Comparison of ENCODE assay signal across 8 mouse cellular contexts in genomic region chr17:34411117-34411516, GRCm38 (mm10). TPM values are rescaled to one million over a fixed set of nuclear protein-coding genes. Genes with fewer than 3 reads are reported as not detected.
DNase-seq lines count a peak whose midpoint lies in the region; ATAC-seq and TF ChIP-seq lines count a peak whose summit lies in the region.
"Had no signal": no experiment of that assay in that cellular context is flagged by ENCODE, and none has a peak within 500 bp of the region (broad histone marks: within the 10 kb centered on the region; RNA-seq: fewer than 3 reads in every experiment).

No protein-coding gene starts in this region.

- peak; percentile 71 to 86 (median 83) for TF ChIP-seq CTCF in MEL (IDR thresholded peaks at IDR 0.05 in 2 of 3, conservative IDR thresholded peaks at IDR 0.05 in 1 of 3; ENCODE audit: control insufficient read depth in 1 of 3, insufficient read depth in 1 of 3, low read depth in 2 of 3, low read length in 3 of 3, poor library complexity in 1 of 3, severe bottlenecking in 1 of 3)

- ATAC-seq in embryonic facial prominence, embryonic 14.5 days (ENCODE audit: low read depth) = no peak
- peak; percentile 89 to 91 for ATAC-seq in hematopoietic stem cell, adult 5-6 weeks (replicated peaks in 1 of 2; ENCODE audit: insufficient read depth in 1 of 2, low FRiP score in 2 of 2, low TSS enrichment in 1 of 2, low read depth in 1 of 2, poor library complexity in 2 of 2, severe bottlenecking in 2 of 2)

- no peak overlapping the region for H3K4me3 ChIP-seq in MEL (ENCODE audit: control insufficient read depth in 1 of 2, insufficient read depth in 1 of 2, low read depth in 2 of 2, low read length in 2 of 2)
- H3K4me3 ChIP-seq in embryonic facial prominence, embryonic 14.5 days (ENCODE audit: low read depth, low read length) = no peak overlapping the region
- H3K4me3 ChIP-seq: limb, embryonic 12.5 days had no signal

- no peaks in the 10 kb centered on the region for H3K36me3 ChIP-seq in MEL (ENCODE audit: control insufficient read depth in 1 of 2, insufficient read depth in 2 of 2, low read length in 2 of 2)
- no peaks in the 10 kb centered on the region for H3K36me3 ChIP-seq in embryonic facial prominence, embryonic 14.5 days (ENCODE audit: control insufficient read depth, insufficient read depth, low read length)
- H3K36me3 ChIP-seq: limb, embryonic 12.5 days had no signal

- peak; percentile 78 for TF ChIP-seq RAD21 in MEL (IDR thresholded peaks at IDR 0.05; ENCODE audit: low read depth, low read length)

- H3K9me3 ChIP-seq in MEL (replicated peaks; ENCODE audit: insufficient read depth, low read length) = no peaks in the 10 kb centered on the region
- no peaks in the 10 kb centered on the region for H3K9me3 ChIP-seq in embryonic facial prominence, embryonic 14.5 days (ENCODE audit: control insufficient read depth, low read length)
- H3K9me3 ChIP-seq: limb, embryonic 12.5 days had no signal

- H3K79me2 ChIP-seq in MEL (ENCODE audit: control insufficient read depth, insufficient read depth, low read length, poor library complexity) = no peaks in the 10 kb centered on the region

- no peak for TF ChIP-seq EP300 in MEL (IDR thresholded peaks at IDR 0.05; ENCODE audit: low read depth in 1 of 2, low read length in 2 of 2)

- no peak overlapping the region for H3K27ac ChIP-seq in MEL (ENCODE audit: control insufficient read depth, low read depth, low read length)
- no peak overlapping the region for H3K27ac ChIP-seq in embryonic facial prominence, embryonic 14.5 days (replicated peaks; ENCODE audit: low read depth, low read length)
- H3K27ac ChIP-seq: limb, embryonic 12.5 days had no signal

- DNase-seq in MEL (ENCODE audit: low read depth, low spot score) = peak; percentile 64
- DNase-seq in adrenal gland, postnatal 25 days = peak; percentile 65
- peak; percentile 46 for DNase-seq in embryonic facial prominence, embryonic 14.5 days (ENCODE audit: low spot score)
- DNase-seq in left cerebral cortex, adult 11 months (ENCODE audit: low spot score) = peak; percentile 70
- DNase-seq in mesoderm, embryonic 11.5 days (ENCODE audit: low read depth, low spot score) = peak; percentile 67
- DNase-seq in right cerebral cortex, postnatal 4 days = peak; percentile 50

- H3K27me3 ChIP-seq in MEL (ENCODE audit: control insufficient read depth in 1 of 2, insufficient read depth in 2 of 2, low read length in 2 of 2) = peaks cover 0 to 3% of the 10 kb centered on the region in 2 experiments; a peak in 2 of 4 replicates
- H3K27me3 ChIP-seq in embryonic facial prominence, embryonic 14.5 days (replicated peaks; ENCODE audit: control insufficient read depth, insufficient read depth, low read length) = no peaks in the 10 kb centered on the region; the same call in 1 of the 2 replicates

- no peak overlapping the region for H3K9ac ChIP-seq in MEL (ENCODE audit: control insufficient read depth, low read depth, low read length, poor library complexity, severe bottlenecking)
- no peak overlapping the region for H3K9ac ChIP-seq in embryonic facial prominence, embryonic 14.5 days (ENCODE audit: low read depth, low read length)
- H3K9ac ChIP-seq: limb, embryonic 12.5 days had no signal

- no peaks in the 10 kb centered on the region for H3K4me1 ChIP-seq in MEL (ENCODE audit: control insufficient read depth in 1 of 2, insufficient read depth in 2 of 2, low read length in 2 of 2)
- no peaks in the 10 kb centered on the region for H3K4me1 ChIP-seq in embryonic facial prominence, embryonic 14.5 days (ENCODE audit: control insufficient read depth, insufficient read depth, low read length)
- H3K4me1 ChIP-seq: limb, embryonic 12.5 days had no signal

- no peak for TF ChIP-seq POLR2A in MEL (IDR thresholded peaks at IDR 0.05; ENCODE audit: control insufficient read depth in 1 of 2, insufficient read depth in 1 of 2, low read depth in 1 of 2, low read length in 2 of 2, poor library complexity in 1 of 2)

- WGBS in embryonic facial prominence, embryonic 14.5 days = 17% methylated on average over 6 of the region's 6 CpGs

- H3K4me2 ChIP-seq in embryonic facial prominence, embryonic 14.5 days (ENCODE audit: low read depth, low read length) = no peak overlapping the region
- H3K4me2 ChIP-seq: limb, embryonic 12.5 days had no signal

TF ChIP-seq in MEL, 35 proteins besides CTCF, POLR2A, EP300 and RAD21:
- TF ChIP-seq GABPA (IDR thresholded peaks at IDR 0.05; ENCODE audit: low read depth, low read length) (no peak), TAL1 (IDR thresholded peaks at IDR 0.05; ENCODE audit: low read length) (no peak), SMC3 (IDR thresholded peaks at IDR 0.05; ENCODE audit: low read depth, low read length) (peak; percentile 77), ZKSCAN1 (IDR thresholded peaks at IDR 0.05; ENCODE audit: low read depth, low read length) (no peak), MXI1 (IDR thresholded peaks at IDR 0.05; ENCODE audit: low read depth, low read length) (no peak), CHD1 (IDR thresholded peaks at IDR 0.05; ENCODE audit: low read depth, low read length) (no peak), KAT2A (conservative IDR thresholded peaks at IDR 0.05; ENCODE audit: low read depth, low read length) (no peak), USF2 (IDR thresholded peaks at IDR 0.05; ENCODE audit: borderline replicate concordance in 1 of 2, insufficient read depth in 1 of 2, low read depth in 1 of 2, low read length in 2 of 2) (no peak), ELF1 (IDR thresholded peaks at IDR 0.05; ENCODE audit: low read depth, low read length) (no peak), USF1 (IDR thresholded peaks at IDR 0.05; ENCODE audit: low read depth, low read length) (no peak), NRF1 (IDR thresholded peaks at IDR 0.05; ENCODE audit: insufficient read depth, low read depth, low read length, poor library complexity, severe bottlenecking) (no peak), E2F4 (IDR thresholded peaks at IDR 0.05; ENCODE audit: borderline replicate concordance, low read depth, low read length) (no peak), BHLHE40 (IDR thresholded peaks at IDR 0.05; ENCODE audit: borderline replicate concordance, low read depth, low read length) (0 out of 2 replicates have a peak, but pooled peaks have one; percentile 7), MAFK (IDR thresholded peaks at IDR 0.05; ENCODE audit: borderline replicate concordance, low read depth, low read length) (no peak), JUND (IDR thresholded peaks at IDR 0.05; ENCODE audit: low read depth, low read length) (no peak), SIN3A (IDR thresholded peaks at IDR 0.05; ENCODE audit: low read length) (no peak), GATA1 (IDR thresholded peaks at IDR 0.05; ENCODE audit: low read depth, low read length) (no peak), MEF2A (IDR thresholded peaks at IDR 0.05; ENCODE audit: extremely low read depth, insufficient replicate concordance, low read depth, low read length, poor library complexity, severe bottlenecking) (no peak), POLR2AphosphoS2 (IDR thresholded peaks at IDR 0.05; ENCODE audit: low read length) (no peak), ETS1 (IDR thresholded peaks at IDR 0.05; ENCODE audit: low read depth, low read length) (no peak), MYC (IDR thresholded peaks at IDR 0.05; ENCODE audit: low read depth, low read length) (no peak), ZC3H11A (IDR thresholded peaks at IDR 0.05; ENCODE audit: low read depth, low read length) (peak; percentile 53), ZMIZ1 (IDR thresholded peaks at IDR 0.05; ENCODE audit: low read depth, low read length) (no peak)
TF ChIP-seq in MEL: peak in this region for 3.

RNA-seq across cellular contexts. Expression of gene BC051142, which starts 12.5 kb away (rescaled TPM):
- not detected in 2 replicates for total RNA-seq in MEL (2012; rRNA removed)
- polyA plus RNA-seq in MEL (2012; ENCODE audit: insufficient read depth in 1 of 2, insufficient read length in 2 of 2, low read depth in 1 of 2, low replicate concordance in 2 of 2, missing spikeins in 1 of 2) = under 1 TPM in 1 of 2 experiments, not detected in 1; 0.06 TPM
- total RNA-seq in adrenal gland, postnatal 25 days (2021) = 1.7 and 3.4 TPM in 2 replicates
- polyA plus RNA-seq in embryonic facial prominence, embryonic 14.5 days (2014; fragmentation: Nextera tagmentation; extraction: Ambion mirVana) = 0.38 and 0.71 TPM in 2 replicates
- total RNA-seq in hematopoietic stem cell, adult 5-6 weeks (2017) = 1.2 and 8.6 TPM in 2 replicates

RNA-seq across cellular contexts. Expression of gene Btnl1, which starts 34.2 kb away (rescaled TPM):
- total RNA-seq in MEL (2012; rRNA removed) = not detected in 2 replicates
- polyA plus RNA-seq in MEL (2012; ENCODE audit: insufficient read depth in 1 of 2, insufficient read length in 2 of 2, low read depth in 1 of 2, low replicate concordance in 2 of 2, missing spikeins in 1 of 2) = under 1 TPM in 1 of 2 experiments, not detected in 1; 0.17 TPM
- not detected in 2 replicates for total RNA-seq in adrenal gland, postnatal 25 days (2021)
- polyA plus RNA-seq in embryonic facial prominence, embryonic 14.5 days (2014; fragmentation: Nextera tagmentation; extraction: Ambion mirVana) = not detected in 2 replicates
- total RNA-seq in hematopoietic stem cell, adult 5-6 weeks (2017) = not detected in 2 replicates
- polyA plus RNA-seq: limb, embryonic 12.5 days had no signal

RNA-seq across cellular contexts. Expression of gene Btnl2, which starts 56.5 kb away (rescaled TPM):
- not detected in 2 replicates for total RNA-seq in MEL (2012; rRNA removed)
- not detected for polyA plus RNA-seq in MEL (2012; ENCODE audit: insufficient read depth in 1 of 2, insufficient read length in 2 of 2, low read depth in 1 of 2, low replicate concordance in 2 of 2, missing spikeins in 1 of 2)
- total RNA-seq in adrenal gland, postnatal 25 days (2021) = 0.43 TPM in 1 of 2 replicates, not detected in the other
- not detected in 2 replicates for polyA plus RNA-seq in embryonic facial prominence, embryonic 14.5 days (2014; fragmentation: Nextera tagmentation; extraction: Ambion mirVana)
- total RNA-seq in hematopoietic stem cell, adult 5-6 weeks (2017) = not detected in 2 replicates
- polyA plus RNA-seq: limb, embryonic 12.5 days had no signal
